Mouse (Mus musculus): Measurements from ENCODE around the gene Galt. TPM values are rescaled to one million over a fixed set of nuclear protein-coding genes. Genes with fewer than 3 reads are reported as not detected.

The Galt gene
- 196 and 206 TPM in 2 replicates for polyA plus RNA-seq (2012; rRNA removed)

DNA sequence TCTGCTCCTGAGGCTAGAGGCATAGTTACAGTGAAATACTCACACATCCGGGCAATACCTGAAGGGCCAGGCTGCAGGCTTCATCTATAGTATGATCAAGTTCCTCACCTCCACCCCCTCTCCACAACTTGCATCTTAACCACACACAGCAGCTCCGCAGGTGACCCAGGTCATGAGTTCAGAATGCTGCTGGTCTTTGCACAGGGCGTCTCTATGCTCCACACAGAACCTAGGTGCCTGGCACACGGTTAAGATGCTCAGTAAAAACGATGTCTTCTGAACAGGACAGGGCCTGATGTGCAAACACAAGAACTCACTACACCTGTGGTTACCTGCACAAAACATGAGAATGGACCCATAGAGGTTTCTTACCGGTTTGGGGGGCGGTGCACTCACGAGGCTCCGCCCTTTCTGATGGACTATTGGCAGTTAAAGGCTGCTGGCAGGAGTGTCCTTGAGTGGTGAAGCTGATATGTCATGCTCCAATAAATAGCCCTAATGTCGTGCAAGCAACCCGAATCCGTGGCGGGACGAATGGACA, at the start of gene Galt:
TSS of gene Galt (plus strand) at position 432 of the 541 bp plus-strand sequence.
- H3K27ac ChIP-seq (ENCODE audit: insufficient read depth, low read length) = peak within 1 kb of the TSS; percentile 93
- H3K4me3 ChIP-seq (replicated peaks; ENCODE audit: insufficient read depth, low read depth, low read length) = peak within 1 kb of the TSS; percentile 90
- 10% methylated on average over 14 of the region's 14 CpGs for WGBS
- TF ChIP-seq POLR2A (IDR thresholded peaks at IDR 0.05; ENCODE audit: borderline replicate concordance, insufficient read depth, low read length) (peak; percentile 36; the same call in 1 of the 2 replicates), CTCF (IDR thresholded peaks at IDR 0.05; ENCODE audit: borderline replicate concordance, insufficient read depth, low read depth, low read length) (no peak)
- H3K27me3 ChIP-seq (ENCODE audit: control insufficient read depth, insufficient read depth, low read length) = no peaks in the 10 kb centered on the region
- DNase-seq = peak in 1 of 2 experiments; percentile 88
- H3K4me1 ChIP-seq (ENCODE audit: control insufficient read depth, insufficient read depth, low read length) = peaks cover 20% of the 10 kb centered on the region

DNA sequence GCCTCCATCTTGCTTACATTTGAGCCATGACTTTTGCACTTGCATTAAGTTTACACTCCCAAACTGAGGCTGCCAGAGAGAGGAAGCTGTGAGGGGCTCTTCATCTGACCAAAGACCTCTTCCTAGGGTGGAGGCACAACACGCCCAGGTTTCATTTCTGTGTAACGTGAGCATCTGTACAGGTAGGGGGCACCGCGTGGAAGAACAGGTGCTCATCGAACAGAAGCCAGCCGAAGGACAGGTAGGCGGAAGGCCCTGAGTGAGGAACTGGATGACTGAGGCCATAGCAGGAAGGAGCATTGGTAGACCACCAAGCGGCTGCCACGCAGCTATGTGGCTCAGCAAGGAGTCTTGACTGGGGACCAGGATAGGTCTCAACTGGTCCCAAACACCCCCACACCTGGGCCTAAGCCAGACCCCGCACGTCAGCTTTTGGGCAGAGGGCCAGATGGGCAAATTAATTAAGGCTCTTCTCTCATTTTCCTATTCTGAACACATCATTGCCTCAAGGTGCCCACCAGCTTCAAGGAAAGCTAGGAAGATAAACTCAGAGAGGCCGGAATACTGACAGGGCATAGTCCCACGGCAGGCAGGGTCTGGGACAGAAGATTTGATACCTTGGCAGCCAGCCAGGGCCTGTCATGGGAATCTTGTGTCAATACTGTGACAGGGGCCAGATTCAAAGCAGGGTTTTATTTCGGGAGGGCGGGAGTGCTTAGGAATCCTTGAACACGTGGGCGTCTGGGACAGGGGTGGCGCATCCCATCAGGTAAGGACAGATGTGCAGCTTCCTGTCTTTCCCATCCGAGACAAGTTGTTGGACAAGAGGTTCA, 48.9 kb upstream of the Galt start:
- Histone ChIP-seq H3K27me3 (ENCODE audit: control insufficient read depth, insufficient read depth, low read length) (no peaks in the 10 kb centered on the region), H3K4me3 (replicated peaks; ENCODE audit: insufficient read depth, low read depth, low read length) (no peak overlapping the region), H3K27ac (ENCODE audit: insufficient read depth, low read length) (no peak overlapping the region), H3K4me1 (ENCODE audit: control insufficient read depth, insufficient read depth, low read length) (peaks cover 15% of the 10 kb centered on the region)
- TF ChIP-seq CTCF (IDR thresholded peaks at IDR 0.05; ENCODE audit: borderline replicate concordance, insufficient read depth, low read depth, low read length) (no peak), POLR2A (IDR thresholded peaks at IDR 0.05; ENCODE audit: borderline replicate concordance, insufficient read depth, low read length) (no peak)
- peak in 1 of 2 experiments; percentile 44 for DNase-seq
- 47% methylated on average over 19 of the region's 19 CpGs for WGBS

DNA sequence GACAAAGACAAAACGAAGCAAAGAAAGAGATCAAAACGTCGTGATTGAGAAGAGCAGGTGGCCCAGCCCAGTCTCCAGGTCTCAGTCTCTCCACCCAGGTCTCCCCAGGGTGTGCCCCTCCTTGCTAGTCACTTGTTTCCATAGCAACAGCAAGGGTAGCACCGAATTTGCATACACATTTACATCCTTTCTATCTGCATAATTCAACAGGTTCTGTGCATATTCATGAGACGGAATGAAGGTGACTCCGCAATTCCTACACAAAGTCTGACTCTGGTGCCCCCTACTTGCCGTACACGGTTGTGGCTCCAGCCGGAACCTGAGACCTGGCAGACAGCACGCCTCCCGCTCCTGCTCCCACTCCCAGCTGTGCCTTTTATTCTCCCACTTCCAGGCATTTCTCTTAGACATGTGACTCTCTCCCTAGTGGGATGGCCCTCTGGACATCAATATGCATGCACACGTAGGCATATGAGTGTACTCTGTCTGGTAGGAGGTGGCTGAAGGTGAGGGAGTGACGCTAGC, 48.0 kb upstream of the Galt start:
- no peaks in the 10 kb centered on the region for H3K27me3 ChIP-seq (ENCODE audit: control insufficient read depth, insufficient read depth, low read length)
- 7% methylated on average over 13 of the region's 13 CpGs for WGBS
- H3K4me1 ChIP-seq (ENCODE audit: control insufficient read depth, insufficient read depth, low read length) = peaks cover 19% of the 10 kb centered on the region
- DNase-seq = peak; percentile 80 to 84
- no peak overlapping the region for H3K27ac ChIP-seq (ENCODE audit: insufficient read depth, low read length)
- TF ChIP-seq CTCF (IDR thresholded peaks at IDR 0.05; ENCODE audit: borderline replicate concordance, insufficient read depth, low read depth, low read length) = peak; percentile 84
- TF ChIP-seq POLR2A (IDR thresholded peaks at IDR 0.05; ENCODE audit: borderline replicate concordance, insufficient read depth, low read length) = no peak
- H3K4me3 ChIP-seq (replicated peaks; ENCODE audit: insufficient read depth, low read depth, low read length) = no peak overlapping the region

DNA sequence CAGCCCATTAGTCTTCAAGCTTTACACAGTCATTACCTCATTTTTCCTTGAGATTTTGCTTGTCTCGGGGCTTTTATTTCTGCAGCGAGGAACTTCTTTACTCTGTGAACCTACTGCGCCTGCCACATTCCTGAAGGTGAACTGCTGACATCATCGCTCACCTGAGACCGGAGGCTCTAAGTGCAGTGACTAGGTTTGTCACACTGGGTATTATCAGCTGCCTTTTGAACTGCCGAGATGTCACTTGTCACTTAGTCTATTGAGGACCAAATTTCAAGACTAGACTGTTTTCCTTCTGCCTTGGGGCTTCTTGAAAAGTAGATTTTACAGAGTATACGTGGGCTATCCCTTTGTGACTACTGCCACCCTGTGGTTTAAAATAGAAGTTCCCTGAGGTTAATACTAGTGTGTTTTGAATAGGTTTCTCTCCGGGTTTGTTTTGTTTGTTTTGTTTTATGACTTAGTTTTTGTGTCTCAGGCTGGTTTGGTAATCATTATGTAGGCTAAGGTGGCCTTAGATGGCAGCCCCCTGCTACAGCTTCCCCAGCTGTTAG, 46.8 kb upstream of the Galt start:
- TF ChIP-seq CTCF (IDR thresholded peaks at IDR 0.05; ENCODE audit: borderline replicate concordance, insufficient read depth, low read depth, low read length) (peak; percentile 41; the same call in 1 of the 2 replicates), POLR2A (IDR thresholded peaks at IDR 0.05; ENCODE audit: borderline replicate concordance, insufficient read depth, low read length) (no peak)
- Histone ChIP-seq H3K27me3 (ENCODE audit: control insufficient read depth, insufficient read depth, low read length) (no peaks in the 10 kb centered on the region), H3K27ac (ENCODE audit: insufficient read depth, low read length) (no peak overlapping the region), H3K4me1 (ENCODE audit: control insufficient read depth, insufficient read depth, low read length) (peaks cover 22% of the 10 kb centered on the region), H3K4me3 (replicated peaks; ENCODE audit: insufficient read depth, low read depth, low read length) (no peak overlapping the region)
- DNase-seq = peak in 1 of 2 experiments; percentile 65
- WGBS = 43% methylated on average over 8 of the region's 8 CpGs

DNA sequence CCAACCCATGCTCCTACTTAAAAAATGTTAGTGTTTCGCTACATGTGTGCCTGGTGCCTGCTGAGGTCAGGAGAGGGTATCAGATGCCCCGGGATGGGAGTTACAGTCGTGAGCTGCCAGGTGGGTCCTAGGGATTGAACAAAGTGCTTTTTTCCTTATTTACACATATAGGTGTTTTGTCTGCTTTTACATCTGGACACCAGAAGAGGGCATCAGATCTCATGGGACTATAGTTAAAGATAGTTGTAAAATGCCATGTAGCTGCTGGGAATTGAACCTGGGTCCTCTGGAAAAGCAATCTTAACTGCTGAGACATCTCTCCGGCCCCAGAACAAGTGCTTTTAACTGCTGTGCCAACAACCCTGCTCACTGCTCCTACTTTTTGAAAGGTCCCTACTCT, 44.8 kb upstream of the Galt start:
- DNase-seq = no peak
- no peak overlapping the region for H3K4me3 ChIP-seq (replicated peaks; ENCODE audit: insufficient read depth, low read depth, low read length)
- H3K4me1 ChIP-seq (ENCODE audit: control insufficient read depth, insufficient read depth, low read length) = peaks cover 22% of the 10 kb centered on the region
- TF ChIP-seq POLR2A (IDR thresholded peaks at IDR 0.05; ENCODE audit: borderline replicate concordance, insufficient read depth, low read length) (no peak), CTCF (IDR thresholded peaks at IDR 0.05; ENCODE audit: borderline replicate concordance, insufficient read depth, low read depth, low read length) (no peak)
- WGBS = 71% methylated on average over 4 of the region's 4 CpGs
- no peaks in the 10 kb centered on the region for H3K27me3 ChIP-seq (ENCODE audit: control insufficient read depth, insufficient read depth, low read length)
- no peak overlapping the region for H3K27ac ChIP-seq (ENCODE audit: insufficient read depth, low read length)

DNA sequence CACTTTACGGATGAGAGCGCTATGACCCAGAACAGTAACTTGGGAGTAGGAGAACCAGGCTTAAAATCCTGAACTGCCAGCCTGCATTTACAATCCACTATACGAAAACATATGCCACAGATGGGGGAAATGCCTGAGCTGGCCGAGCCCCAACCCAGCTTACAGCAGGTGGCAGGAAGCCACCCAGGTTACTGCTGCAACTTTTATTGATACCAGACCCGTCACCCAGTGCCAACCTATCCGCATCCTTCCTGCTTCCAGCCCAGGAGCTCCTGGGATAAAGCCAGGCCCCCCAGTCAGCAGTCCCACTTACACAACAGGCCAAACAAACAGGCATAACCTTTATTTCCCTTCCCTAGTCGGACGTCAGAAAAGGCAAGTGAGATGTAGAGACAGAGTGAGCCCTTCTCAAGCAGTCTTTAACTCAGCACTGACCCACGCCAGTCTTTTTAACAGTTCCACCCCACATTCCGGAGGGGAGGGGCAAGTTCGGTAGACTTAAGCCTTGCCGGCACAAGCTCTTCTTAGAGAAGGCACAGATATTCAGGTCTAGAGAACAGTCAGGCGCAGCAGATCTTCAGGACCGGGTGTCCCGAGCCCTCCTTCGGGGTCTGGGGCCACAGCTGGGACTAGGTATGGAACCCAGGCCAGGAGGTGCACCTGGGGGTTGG, 43.2 kb upstream of the Galt start:
- peak overlapping the region; percentile 90 for H3K4me3 ChIP-seq (replicated peaks; ENCODE audit: insufficient read depth, low read depth, low read length)
- TF ChIP-seq POLR2A (IDR thresholded peaks at IDR 0.05; ENCODE audit: borderline replicate concordance, insufficient read depth, low read length) (no peak), CTCF (IDR thresholded peaks at IDR 0.05; ENCODE audit: borderline replicate concordance, insufficient read depth, low read depth, low read length) (no peak)
- no peaks in the 10 kb centered on the region for H3K27me3 ChIP-seq (ENCODE audit: control insufficient read depth, insufficient read depth, low read length)
- peak; percentile 64 to 69 for DNase-seq
- H3K4me1 ChIP-seq (ENCODE audit: control insufficient read depth, insufficient read depth, low read length) = peaks cover 14% of the 10 kb centered on the region
- H3K27ac ChIP-seq (ENCODE audit: insufficient read depth, low read length) = peak overlapping the region; percentile 4; the same call in 1 of the 2 replicates
- WGBS = 21% methylated on average over 16 of the region's 16 CpGs

All from cerebellum, adult 2 months (tissue).